Mouse (Mus musculus): ENCODE measurements around the gene B4galt7.
"Not testable (repeated sequence)": the region's sequence is repeated elsewhere in the genome, so short reads cannot be mapped to it uniquely, and the experiment has no call there.

B4galt7 gene

GRCm38 (mm10) chr13:55599566-55600540 lies at the start of gene B4galt7:
B4galt7 (plus strand) TSS chr13:55599896.
- DNase-seq (ENCODE audit: low read depth, low spot score) = peak; percentile 79

- no peak for DNase-seq (ENCODE audit: low read depth, low spot score)
Measured at GRCm38 (mm10) chr13:55555921-55556320, 43.8 kb upstream of the B4galt7 start.

- no peak for DNase-seq (ENCODE audit: low read depth, low spot score)
Measured at GRCm38 (mm10) chr13:55557499-55557898, 42.2 kb upstream of the B4galt7 start.

- DNase-seq (ENCODE audit: low read depth, low spot score) = no peak
Measured at GRCm38 (mm10) chr13:55563266-55563879, 36.3 kb upstream of the B4galt7 start.

- no peak for DNase-seq (ENCODE audit: low read depth, low spot score)
Measured at GRCm38 (mm10) chr13:55567001-55567400, 32.7 kb upstream of the B4galt7 start.

GRCm38 (mm10) chr13:55567949-55568348 lies 31.7 kb upstream of the B4galt7 start:
- DNase-seq (ENCODE audit: low read depth, low spot score) = no peak

- DNase-seq (ENCODE audit: low read depth, low spot score) = not testable (repeated sequence)
Measured at GRCm38 (mm10) chr13:55568524-55568923, 31.2 kb upstream of the B4galt7 start.

GRCm38 (mm10) chr13:55569726-55570285 lies 29.9 kb upstream of the B4galt7 start:
- DNase-seq (ENCODE audit: low read depth, low spot score) = peak; percentile 23

- peak; percentile 31 for DNase-seq (ENCODE audit: low read depth, low spot score)
Measured at GRCm38 (mm10) chr13:55570286-55570973, 29.3 kb upstream of the B4galt7 start.

GRCm38 (mm10) chr13:55571027-55571751 lies 28.5 kb upstream of the B4galt7 start, which contains the start of gene Fam193b:
Fam193b (minus strand) TSS chr13:55571120.
- DNase-seq (ENCODE audit: low read depth, low spot score) = peak; percentile 92

GRCm38 (mm10) chr13:55571977-55572376 lies 27.7 kb upstream of the B4galt7 start:
- no peak for DNase-seq (ENCODE audit: low read depth, low spot score)

- no peak for DNase-seq (ENCODE audit: low read depth, low spot score)
Measured at GRCm38 (mm10) chr13:55573432-55573831, 26.3 kb upstream of the B4galt7 start, which contains the start of gene Tmed9. Tmed9 (plus strand) TSS chr13:55573732.

- peak; percentile 31 for DNase-seq (ENCODE audit: low read depth, low spot score)
Measured at GRCm38 (mm10) chr13:55574321-55574720, 25.4 kb upstream of the B4galt7 start.

GRCm38 (mm10) chr13:55575932-55576331 lies 23.8 kb upstream of the B4galt7 start:
- no peak for DNase-seq (ENCODE audit: low read depth, low spot score)

- not testable (repeated sequence) for DNase-seq (ENCODE audit: low read depth, low spot score)
Measured at GRCm38 (mm10) chr13:55576872-55577271, 22.8 kb upstream of the B4galt7 start.

- no peak for DNase-seq (ENCODE audit: low read depth, low spot score)
Measured at GRCm38 (mm10) chr13:55578086-55578485, 21.6 kb upstream of the B4galt7 start.

GRCm38 (mm10) chr13:55591961-55592490 lies 7.7 kb upstream of the B4galt7 start:
- no peak for DNase-seq (ENCODE audit: low read depth, low spot score)

- DNase-seq (ENCODE audit: low read depth, low spot score) = peak; percentile 98
Measured at GRCm38 (mm10) chr13:55592512-55593253, 7.0 kb upstream of the B4galt7 start.

GRCm38 (mm10) chr13:55593254-55593747 lies 6.4 kb upstream of the B4galt7 start:
- DNase-seq (ENCODE audit: low read depth, low spot score) = no peak

- DNase-seq (ENCODE audit: low read depth, low spot score) = no peak
Measured at GRCm38 (mm10) chr13:55595375-55595774, 4.3 kb upstream of the B4galt7 start.

Measured in CD4-positive helper T cell, adult 2 months (primary cell).